Mouse (Mus musculus) 3T3-L1 (cell line): ENCODE data around the gene Kcnh1.

Experiments used
- DNase-seq: peaks from one replicate; pipeline ENCODE4 v3.0.0-alpha.2; 2015; ENCODE audit warnings: low read depth, low spot score

Gene Kcnh1

GRCm38 (mm10) chr1:192268878-192269277, 78.3 kb downstream of the Kcnh1 start:
- DNase-seq: no peak

- no peak for DNase-seq
Observed at GRCm38 (mm10) chr1:192269911-192270310, 79.3 kb downstream of the Kcnh1 start.

- no peak for DNase-seq
Observed at GRCm38 (mm10) chr1:192277801-192278385, 87.3 kb downstream of the Kcnh1 start.

- DNase-seq: no peak
Observed at GRCm38 (mm10) chr1:192284340-192284739, 93.8 kb downstream of the Kcnh1 start.

GRCm38 (mm10) chr1:192284950-192285349, 94.4 kb downstream of the Kcnh1 start:
- DNase-seq: no peak

- no peak for DNase-seq
Observed at GRCm38 (mm10) chr1:192288456-192288855, 97.9 kb downstream of the Kcnh1 start.

- no peak for DNase-seq
Observed at GRCm38 (mm10) chr1:192291286-192291685, 100.7 kb downstream of the Kcnh1 start.

GRCm38 (mm10) chr1:192293391-192293790, 102.8 kb downstream of the Kcnh1 start:
- no peak for DNase-seq

- DNase-seq: no peak
Observed at GRCm38 (mm10) chr1:192293921-192294320, 103.3 kb downstream of the Kcnh1 start.

- DNase-seq: no peak
Observed at GRCm38 (mm10) chr1:192295243-192295860, 104.8 kb downstream of the Kcnh1 start.

- no peak for DNase-seq
Observed at GRCm38 (mm10) chr1:192295902-192296301, 105.3 kb downstream of the Kcnh1 start.

- no peak for DNase-seq
Observed at GRCm38 (mm10) chr1:192297481-192298128, 107.0 kb downstream of the Kcnh1 start.

GRCm38 (mm10) chr1:192300417-192300816, 109.8 kb downstream of the Kcnh1 start:
- DNase-seq: peak; percentile 50

GRCm38 (mm10) chr1:192303615-192304014, 113.0 kb downstream of the Kcnh1 start:
- DNase-seq: peak; percentile 24

- no peak for DNase-seq
Observed at GRCm38 (mm10) chr1:192305155-192305554, 114.6 kb downstream of the Kcnh1 start.

- peak; percentile 74 for DNase-seq
Observed at GRCm38 (mm10) chr1:192307055-192307454, 116.5 kb downstream of the Kcnh1 start.

- no peak for DNase-seq
Observed at GRCm38 (mm10) chr1:192311298-192311697, 120.7 kb downstream of the Kcnh1 start.

- DNase-seq: no peak
Observed at GRCm38 (mm10) chr1:192311851-192312438, 121.4 kb downstream of the Kcnh1 start.

GRCm38 (mm10) chr1:192312446-192312845, 121.9 kb downstream of the Kcnh1 start:
- no peak for DNase-seq

GRCm38 (mm10) chr1:192312998-192313397, 122.4 kb downstream of the Kcnh1 start:
- DNase-seq: no peak

GRCm38 (mm10) chr1:192313571-192313972, 123.0 kb downstream of the Kcnh1 start:
- no peak for DNase-seq

GRCm38 (mm10) chr1:192314044-192314443, 123.5 kb downstream of the Kcnh1 start:
- DNase-seq: no peak
